Mouse (Mus musculus) cerebellum, adult 2 months (tissue): ENCODE data around the gene Ccdc194.

Source experiments
- CTCF ChIP-seq: fragments of 200-500 bp; IDR thresholded peaks from 2 replicates; pipeline ENCODE4 v1.5.1; 2011; ENCODE audit warnings: low read depth, mild to moderate bottlenecking, control low read depth, low read length, moderate library complexity, borderline replicate concordance; ENCODE audit not compliant: insufficient read depth
- POLR2A ChIP-seq: fragments of 200-500 bp; IDR thresholded peaks from 2 replicates; pipeline ENCODE4 v1.6.1; 2011; ENCODE audit warnings: low read length, control low read depth, borderline replicate concordance; ENCODE audit not compliant: insufficient read depth

DNA sequence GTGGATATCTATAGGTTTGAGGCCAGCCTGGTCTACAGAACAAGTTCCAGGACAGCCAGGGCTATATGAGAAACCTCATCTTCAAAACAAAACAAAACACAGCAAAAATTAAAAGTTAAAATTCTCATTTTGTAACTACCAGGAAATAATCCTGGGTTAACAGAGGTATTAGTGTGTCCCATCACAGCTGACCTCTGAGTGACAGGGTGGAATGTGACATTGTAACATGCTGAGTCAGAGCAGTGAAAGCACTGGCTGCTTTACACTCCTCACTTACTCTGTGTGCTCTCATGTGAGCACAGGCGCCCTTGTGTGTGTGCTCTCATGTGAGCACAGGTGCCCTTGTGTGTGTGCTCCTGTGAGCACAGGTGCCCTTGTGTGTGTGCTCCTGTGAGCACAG, 49.5 kb upstream of the Ccdc194 start:
- TF ChIP-seq CTCF (no peak), POLR2A (no peak)
